Mouse (Mus musculus): ENCODE data around the gene Slc7a10.

DNA sequence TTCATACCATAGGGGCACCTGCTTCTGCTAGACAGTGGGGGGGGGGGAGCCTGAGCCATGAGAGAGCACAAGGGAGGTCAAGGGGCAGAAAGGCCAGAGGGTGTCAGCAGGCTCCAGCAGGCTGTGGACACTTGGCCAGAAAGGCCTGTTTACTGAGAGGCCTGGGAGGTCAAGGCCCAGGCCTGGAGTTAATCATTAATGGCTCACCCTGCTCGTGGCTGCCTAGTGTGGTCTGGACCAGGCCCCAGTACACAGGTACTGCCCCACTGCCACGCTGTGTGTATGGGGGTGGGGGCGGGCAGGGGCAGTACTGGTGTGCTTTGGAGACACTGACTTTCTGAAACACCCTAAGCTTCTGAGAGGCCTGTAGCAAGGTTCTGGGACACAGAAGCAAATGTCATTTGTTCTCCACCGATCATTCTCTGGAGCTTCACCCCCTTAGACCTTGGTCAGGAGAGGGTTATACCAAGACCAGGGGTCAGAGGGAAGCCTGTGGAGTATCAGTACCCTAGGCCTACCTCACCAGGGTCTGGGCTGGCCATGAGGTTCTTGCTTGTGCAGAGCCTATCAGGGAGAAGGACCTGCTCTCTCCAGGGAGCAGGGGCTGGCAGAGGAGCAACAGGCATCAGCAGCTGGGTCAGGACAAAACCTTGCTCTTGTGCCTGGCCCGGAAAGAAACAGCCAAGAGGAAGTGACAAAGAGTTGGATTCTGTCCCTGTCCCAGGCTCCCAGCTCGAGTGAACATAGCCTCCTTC is 42.1 kb upstream of the Slc7a10 start:
- TF ChIP-seq CTCF (IDR thresholded peaks at IDR 0.05; ENCODE audit: borderline replicate concordance, insufficient read depth, low read length), result no peak
- TF ChIP-seq POLR2A (IDR thresholded peaks at IDR 0.05; ENCODE audit: low read depth, low read length), result no peak

Data from embryonic fibroblast, embryonic 13.5 days (primary cell).